ENCODE assay signal across 20 mouse cellular contexts in genomic region chr6:65595371-65595770, GRCm38 (mm10).
"Had no signal": no experiment of that assay in that cellular context is flagged by ENCODE, and none has a peak within 500 bp of the region (broad histone marks: within the 10 kb centered on the region; RNA-seq: fewer than 3 reads in every experiment).

No protein-coding gene starts in this region.

- DNase-seq: liver, embryonic 13.5 days; liver, postnatal 0 days; lung, adult 2 months; midbrain, embryonic 14.5 days; retina, postnatal 1 day; right cerebral cortex, adult 18-20 months; right cerebral cortex, postnatal 25 days; right cerebral cortex, postnatal 4 days; spleen, adult 18-20 months; thymus, adult 18-20 months; thymus, postnatal 14 days; thymus, postnatal 36 days had no signal

- H3K4me2 ChIP-seq: liver, embryonic 11.5 days; liver, embryonic 13.5 days; liver, embryonic 15.5 days; midbrain, embryonic 12.5 days; neural tube, embryonic 13.5 days; neural tube, embryonic 15.5 days had no signal

- H3K9me3 ChIP-seq: liver, embryonic 13.5 days; liver, embryonic 15.5 days; midbrain, embryonic 10.5 days; midbrain, embryonic 12.5 days; neural tube, embryonic 13.5 days; neural tube, embryonic 15.5 days had no signal

- H3K4me1 ChIP-seq: liver, embryonic 15.5 days; neural tube, embryonic 15.5 days had no signal

- H3K9ac ChIP-seq: liver, embryonic 13.5 days; liver, embryonic 15.5 days; liver, postnatal 0 days; midbrain, embryonic 12.5 days; neural tube, embryonic 13.5 days; neural tube, embryonic 15.5 days had no signal

- H3K27ac ChIP-seq: liver, embryonic 13.5 days; liver, embryonic 15.5 days; midbrain, embryonic 10.5 days; midbrain, embryonic 12.5 days; neural tube, embryonic 13.5 days; neural tube, embryonic 15.5 days had no signal

- H3K4me3 ChIP-seq: liver, embryonic 13.5 days; liver, embryonic 15.5 days; midbrain, embryonic 10.5 days; midbrain, embryonic 12.5 days; myocyte; neural tube, embryonic 13.5 days; neural tube, embryonic 15.5 days had no signal

- H3K36me3 ChIP-seq: liver, embryonic 13.5 days; liver, embryonic 15.5 days; midbrain, embryonic 10.5 days; midbrain, embryonic 12.5 days; neural tube, embryonic 13.5 days; neural tube, embryonic 15.5 days had no signal

- H3K27me3 ChIP-seq: liver, embryonic 13.5 days; liver, embryonic 15.5 days; midbrain, embryonic 12.5 days; neural tube, embryonic 13.5 days; neural tube, embryonic 15.5 days had no signal

- ATAC-seq: liver, postnatal 0 days; midbrain, embryonic 16.5 days had no signal
